Mouse (Mus musculus): ENCODE measurements around the gene Gm5796. TPM values are rescaled to one million over a fixed set of nuclear protein-coding genes. Genes with fewer than 3 reads are reported as not detected.
"Not testable (repeated sequence)": the region's sequence is repeated elsewhere in the genome, so short reads cannot be mapped to it uniquely, and the experiment has no call there.

The Gm5796 gene
- total RNA-seq (2021), result under 1 TPM in 1 of 2 experiments, not detected in 1; 0.26 TPM
- long read RNA-seq, experiment 1, partial matches to known transcripts, result 0 of 1 reads
- long read RNA-seq, experiment 1, other reads (novel, unspliced or antisense), result 1 of 1 reads
- long read RNA-seq, experiment 2, result 0 reads

DNA sequence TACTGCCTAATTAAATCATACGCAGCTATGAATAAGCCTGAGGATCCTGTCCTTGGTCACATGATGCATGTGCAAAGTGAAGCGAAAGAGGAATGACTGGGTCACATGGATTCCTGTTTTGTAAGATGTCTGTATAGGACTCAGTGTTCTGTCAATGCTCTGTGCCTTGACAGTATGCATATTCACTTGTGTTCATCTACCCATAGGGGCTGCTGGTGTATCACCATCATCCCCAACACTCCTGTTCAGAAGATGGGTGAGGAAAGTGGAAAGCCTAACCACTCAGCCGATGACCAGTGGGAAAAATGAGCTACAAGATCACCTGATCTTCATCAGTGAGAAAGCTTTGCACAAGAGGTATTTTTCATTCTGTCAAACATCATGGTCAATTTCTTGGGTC is at the start of gene Gm5796:
TSS of gene Gm5796 (plus strand) at position 301 of the 400 bp plus-strand sequence.
- H3K27ac ChIP-seq; H3K4me3 ChIP-seq; intact Hi-C loops (cut with DNase I); DNase-seq: not testable (repeated sequence)

DNA sequence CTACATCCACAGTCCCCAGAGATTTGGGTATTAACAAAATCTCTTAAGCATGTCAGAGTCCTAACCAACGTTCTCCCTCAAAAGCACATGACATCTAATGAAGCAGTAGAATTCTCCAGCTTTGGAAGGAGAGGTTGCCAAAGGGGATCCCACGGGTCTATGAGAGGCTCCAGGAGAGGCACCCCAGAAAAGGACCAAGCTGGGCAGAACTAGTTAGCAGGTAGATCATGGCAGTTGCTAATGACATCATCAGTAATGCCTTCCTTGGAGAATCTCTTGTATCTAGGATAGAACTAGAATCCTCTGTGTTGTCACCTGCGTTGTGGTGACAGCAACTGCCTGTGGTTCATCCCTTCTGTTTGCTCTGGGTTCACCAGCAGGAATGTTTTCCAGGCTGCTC is 25.6 kb upstream of the Gm5796 start, which contains the start of gene Gm3099:
TSS of gene Gm3099 (plus strand) at position 301 of the 400 bp plus-strand sequence.
- H3K27ac ChIP-seq; H3K4me3 ChIP-seq; intact Hi-C loops (cut with DNase I); DNase-seq: not testable (repeated sequence)

DNA sequence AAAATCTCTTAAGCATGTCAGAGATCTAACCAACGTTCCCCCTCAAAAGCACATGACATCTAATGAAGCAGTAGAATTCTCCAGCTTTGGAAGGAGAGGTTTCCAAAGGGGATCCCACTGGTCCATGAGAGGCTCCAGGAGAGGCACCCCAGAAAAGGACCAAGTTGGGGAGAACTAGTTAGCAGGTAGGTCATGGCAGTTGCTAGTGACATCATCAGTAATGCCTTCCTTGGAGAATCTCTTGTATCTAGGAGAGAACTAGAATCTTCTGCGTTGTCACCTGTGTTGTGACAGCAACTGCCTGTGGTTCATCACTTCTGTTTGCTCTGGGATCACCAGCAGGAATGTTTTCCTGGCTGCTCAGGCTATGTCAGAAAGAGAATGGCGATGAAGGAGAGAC is 60.1 kb downstream of the Gm5796 start, which contains the start of gene Gm3115:
TSS of gene Gm3115 (plus strand) at position 301 of the 400 bp plus-strand sequence.
- intact Hi-C loops (cut with DNase I); H3K4me3 ChIP-seq; DNase-seq; H3K27ac ChIP-seq: not testable (repeated sequence)

Other genes starting within 250 kb of the Gm5796 start
- gene Gm3002, start 213.9 kb upstream of the Gm5796 start, total RNA-seq (2021), result not detected
- not detected for gene Gm3033, start 177.7 kb upstream of the Gm5796 start, total RNA-seq (2021)
- gene Gm2916, start 139.8 kb upstream of the Gm5796 start, total RNA-seq (2021), result not detected
- gene Gm3029, start 92.2 kb upstream of the Gm5796 start, total RNA-seq (2021), result not detected
- not detected for gene Gm3095, start 60.4 kb upstream of the Gm5796 start, total RNA-seq (2021)
- gene Gm3099, start 25.5 kb upstream of the Gm5796 start, total RNA-seq (2021), result not detected
- gene Gm3115, start 60.2 kb downstream of the Gm5796 start, total RNA-seq (2021), result not detected
- not detected for gene Gm8108, start 86.6 kb downstream of the Gm5796 start, total RNA-seq (2021)
- not detected for gene Gm3127, start 141.1 kb downstream of the Gm5796 start, total RNA-seq (2021)
- not detected for gene Gm2974, start 158.6 kb downstream of the Gm5796 start, total RNA-seq (2021)
- not detected for gene Gm3138, start 225.7 kb downstream of the Gm5796 start, total RNA-seq (2021)